Mouse (Mus musculus) E14TG2a.4 (cell line): ENCODE measurements around the gene Pgap3.

Experiments
- CTCF ChIP-seq: conservative IDR thresholded peaks from 2 replicates; pipeline ENCODE4 v1.5.1; 2014; ENCODE audit warnings: low read length
- NANOG ChIP-seq: IDR thresholded peaks from 2 replicates; pipeline ENCODE4 v1.6.1; 2014; ENCODE audit warnings: borderline replicate concordance, low read length, mixed read lengths

- no peak for TF ChIP-seq CTCF
- no peak for TF ChIP-seq NANOG
Observed at GRCm38 (mm10) chr11:98373244-98373643, 27.0 kb downstream of the Pgap3 start.
